Mouse (Mus musculus) thymus, adult 2 months (tissue): ENCODE data around the gene Proser3.

Source experiments
- CTCF ChIP-seq: fragments of 200-500 bp; IDR thresholded peaks from 2 replicates; pipeline ENCODE4 v1.5.1; 2012; ENCODE audit warnings: mild to moderate bottlenecking, control low read depth, low read length, moderate library complexity, borderline replicate concordance; ENCODE audit not compliant: control insufficient read depth, poor library complexity, insufficient read depth; ENCODE audit errors: extremely low read depth
- POLR2A ChIP-seq: fragments of 200-500 bp; IDR thresholded peaks from 2 replicates; pipeline ENCODE4 v1.6.1; 2012; ENCODE audit warnings: mild to moderate bottlenecking, low read length, control low read depth, moderate library complexity; ENCODE audit not compliant: control insufficient read depth, poor library complexity, insufficient read depth; ENCODE audit errors: extremely low read depth

DNA sequence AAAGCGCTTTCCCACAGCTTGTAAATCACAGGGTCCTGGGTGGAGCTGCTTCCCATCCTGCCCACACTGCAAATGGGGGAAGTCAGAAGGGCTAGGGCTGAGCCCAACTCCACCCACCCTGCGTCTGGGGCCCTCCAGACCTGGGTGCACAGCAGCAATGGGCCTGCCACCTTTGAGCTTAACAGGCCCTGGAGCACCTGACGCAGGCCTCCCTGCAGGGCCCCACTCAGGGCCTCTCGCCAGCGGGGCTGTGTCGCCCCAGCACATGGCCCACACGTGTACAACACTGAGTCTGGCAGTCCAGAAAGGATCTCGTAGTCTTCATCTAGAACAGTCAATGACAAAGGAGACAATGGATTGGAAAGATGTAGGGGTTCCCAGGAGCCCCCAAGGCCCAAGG lies 27.9 kb upstream of the Proser3 start:
- TF ChIP-seq CTCF (no peak), POLR2A (no peak)
